Mouse (Mus musculus) stomach, embryonic 15.5 days (tissue): ENCODE measurements at regions not wholly inside any gene's neighbourhood (a gene's known extent, or its start where the extent isn't known, plus 50 kb on each side); places are given as distances from the start of the nearest gene placed in this dataset.

Experiments
- ATAC-seq: fragments of 200-750 bp; cut with Nextera tagmentation; 2 replicates; pipeline ENCODE4 v1.8.0; 2017; ENCODE audit warnings: low read depth, moderate number of reproducible peaks, moderate TSS enrichment; ENCODE audit not compliant: insufficient read depth, low FRiP score
- H3K27ac ChIP-seq: fragments of 300-500 bp; sonication (generic); 2 replicates; pipeline ENCODE4 v1.5.1; 2015; ENCODE audit warnings: mild to moderate bottlenecking, inconsistent platforms
- H3K27me3 ChIP-seq: fragments of 300-500 bp; sonication (generic); replicated peaks from 2 replicates; pipeline ENCODE4 v1.6.1; 2015; ENCODE audit warnings: inconsistent platforms
- H3K36me3 ChIP-seq: fragments of 300-500 bp; sonication (generic); 2 replicates; pipeline ENCODE4 v1.6.1; 2015; ENCODE audit warnings: inconsistent platforms
- H3K4me1 ChIP-seq: fragments of 300-500 bp; sonication (generic); 2 replicates; pipeline ENCODE4 v1.6.1; 2015; ENCODE audit warnings: inconsistent platforms
- H3K4me2 ChIP-seq: fragments of 300-500 bp; sonication (generic); 2 replicates; pipeline ENCODE4 v1.6.1; 2015; ENCODE audit warnings: mild to moderate bottlenecking, inconsistent platforms
- H3K4me3 ChIP-seq: fragments of 300-500 bp; sonication (generic); replicated peaks from 2 replicates; pipeline ENCODE4 v1.5.1; 2015; ENCODE audit warnings: inconsistent platforms
- H3K9ac ChIP-seq: fragments of 300-500 bp; sonication (generic); 2 replicates; pipeline ENCODE4 v1.6.1; 2015; ENCODE audit warnings: inconsistent platforms
- H3K9me3 ChIP-seq: fragments of 300-500 bp; sonication (generic); 2 replicates; pipeline ENCODE4 v1.6.1; 2016; ENCODE audit warnings: inconsistent platforms
- WGBS: fragments of 180-500 bp; shearing (Covaris S2); methylation state at CpG from one replicate; pipeline ENCODE4 v1.1.7; 2015; 5-methylcytosine and 5-hydroxymethylcytosine counted together

GRCm38 (mm10) chr1:118741286-118741685 is 113.5 kb downstream of the Tfcp2l1 start:
- Histone ChIP-seq H3K27me3 (no peaks in the 10 kb centered on the region), H3K27ac (no peak overlapping the region), H3K4me2 (no peak overlapping the region), H3K4me1 (no peaks in the 10 kb centered on the region), H3K36me3 (no peaks in the 10 kb centered on the region), H3K9ac (no peak overlapping the region), H3K4me3 (no peak overlapping the region), H3K9me3 (no peaks in the 10 kb centered on the region)
- no peak for ATAC-seq
- 76% methylated on average over 5 of the region's 5 CpGs for WGBS

DNA sequence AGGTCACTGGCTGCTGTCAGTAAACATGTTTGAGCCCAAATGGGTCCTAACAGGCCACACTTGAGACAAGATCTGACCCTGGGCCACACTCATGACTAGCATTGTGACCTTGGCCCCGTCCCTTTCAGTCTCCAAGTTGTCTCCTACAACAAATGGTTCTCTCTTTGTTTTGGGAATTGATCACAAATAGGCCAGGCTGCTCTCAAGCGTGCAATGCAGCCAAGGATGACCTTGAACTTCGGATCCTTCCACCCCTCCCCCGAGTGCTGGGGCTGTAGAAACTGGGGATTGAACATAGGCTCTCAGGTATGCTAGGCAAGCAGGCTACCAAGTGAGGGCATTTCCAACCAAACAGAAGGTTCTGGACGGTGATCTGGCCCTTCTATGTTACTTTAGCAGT is 120.5 kb downstream of the Tfcp2l1 start:
- H3K4me2 ChIP-seq: no peak overlapping the region
- ATAC-seq: no peak
- WGBS: 65% methylated on average over 5 of the region's 5 CpGs
- H3K9ac ChIP-seq: no peak overlapping the region
- no peaks in the 10 kb centered on the region for H3K9me3 ChIP-seq
- no peaks in the 10 kb centered on the region for H3K27me3 ChIP-seq
- no peak overlapping the region for H3K27ac ChIP-seq
- H3K36me3 ChIP-seq: no peaks in the 10 kb centered on the region
- no peaks in the 10 kb centered on the region for H3K4me1 ChIP-seq
- H3K4me3 ChIP-seq: no peak overlapping the region

GRCm38 (mm10) chr1:118752869-118753268 is 125.1 kb downstream of the Tfcp2l1 start:
- ATAC-seq: no peak
- WGBS: 82% methylated on average over 3 of the region's 3 CpGs
- Histone ChIP-seq H3K27ac (no peak overlapping the region), H3K9ac (no peak overlapping the region), H3K4me3 (no peak overlapping the region), H3K4me2 (no peak overlapping the region), H3K4me1 (no peaks in the 10 kb centered on the region), H3K9me3 (no peaks in the 10 kb centered on the region), H3K27me3 (no peaks in the 10 kb centered on the region), H3K36me3 (no peaks in the 10 kb centered on the region)

DNA sequence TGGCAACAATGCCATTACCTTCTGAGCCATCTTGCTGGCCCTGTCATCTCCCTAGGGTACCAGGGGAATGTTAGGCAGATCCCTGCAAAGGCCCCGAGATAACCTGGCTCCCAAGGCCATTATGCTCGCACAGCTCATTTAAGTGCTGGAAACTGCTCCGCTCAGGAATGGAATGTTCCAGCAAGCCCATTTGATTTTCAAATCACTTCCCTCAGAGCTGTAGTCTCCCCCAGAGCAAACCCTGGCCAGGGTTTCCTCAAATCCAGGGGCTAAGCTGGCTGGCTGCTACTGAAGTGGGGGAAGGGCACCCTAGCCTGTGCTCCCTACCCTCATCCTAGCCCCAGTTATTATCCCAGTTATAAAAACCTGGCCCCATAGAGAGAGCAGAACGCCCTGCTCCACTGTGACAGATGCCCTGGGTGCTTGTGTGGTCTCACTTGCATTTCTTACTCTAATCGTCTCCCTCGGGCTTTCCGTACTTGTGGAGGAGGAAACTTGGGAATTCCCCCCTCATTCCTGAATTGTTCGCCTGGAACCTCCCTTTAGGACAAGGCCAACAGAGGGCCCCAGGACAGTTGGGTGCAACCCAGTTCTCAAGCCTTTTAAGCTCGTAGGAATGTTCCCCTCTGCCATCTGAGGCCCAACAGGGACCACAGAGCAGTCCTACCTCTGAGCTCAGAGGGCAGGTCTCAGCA is 128.6 kb downstream of the Tfcp2l1 start:
- no peak for ATAC-seq
- no peaks in the 10 kb centered on the region for H3K4me1 ChIP-seq
- no peak overlapping the region for H3K4me2 ChIP-seq
- no peak overlapping the region for H3K27ac ChIP-seq
- H3K36me3 ChIP-seq: no peaks in the 10 kb centered on the region
- H3K9me3 ChIP-seq: no peaks in the 10 kb centered on the region
- H3K4me3 ChIP-seq: no peak overlapping the region
- no peaks in the 10 kb centered on the region for H3K27me3 ChIP-seq
- H3K9ac ChIP-seq: no peak overlapping the region
- 48% methylated on average over 9 of the region's 9 CpGs for WGBS

DNA sequence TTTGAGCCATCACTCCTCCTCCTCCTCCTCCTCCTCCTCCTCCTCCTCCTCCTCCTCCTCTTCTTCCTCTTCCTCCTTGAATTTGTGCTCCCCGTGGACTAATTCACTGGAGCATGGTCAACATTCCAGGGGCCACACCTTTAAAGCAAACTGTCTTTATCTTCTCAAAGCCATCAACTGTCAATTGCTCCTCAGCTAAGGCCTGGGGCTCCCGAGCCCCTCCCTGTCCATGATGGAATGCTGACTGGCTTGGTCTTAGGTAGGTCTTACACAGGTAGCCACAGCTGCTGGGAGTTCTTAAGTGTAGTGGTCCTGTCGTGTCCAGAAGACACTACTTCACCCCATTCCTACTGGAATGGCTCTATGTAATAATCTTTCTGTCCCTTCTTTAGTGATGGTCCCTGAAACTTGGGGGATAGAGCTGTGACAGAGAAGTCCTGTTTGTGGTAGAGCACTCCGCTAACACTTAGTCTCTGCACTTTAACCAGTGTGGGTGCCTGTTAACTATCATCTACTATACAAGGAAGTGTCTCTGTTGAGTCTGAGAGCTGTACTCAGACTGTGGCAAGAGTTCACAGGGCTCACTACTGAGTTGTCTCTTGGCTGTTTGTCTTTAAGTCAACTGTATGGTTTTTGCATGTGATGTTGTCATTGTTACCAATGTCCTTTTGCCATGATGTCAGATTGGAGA is 129.7 kb downstream of the Tfcp2l1 start:
- WGBS: 59% methylated on average over 3 of the region's 4 CpGs
- no peaks in the 10 kb centered on the region for H3K9me3 ChIP-seq
- H3K27ac ChIP-seq: no peak overlapping the region
- H3K27me3 ChIP-seq: no peaks in the 10 kb centered on the region
- no peaks in the 10 kb centered on the region for H3K4me1 ChIP-seq
- H3K36me3 ChIP-seq: no peaks in the 10 kb centered on the region
- ATAC-seq: no peak
- no peak overlapping the region for H3K9ac ChIP-seq
- no peak overlapping the region for H3K4me2 ChIP-seq
- H3K4me3 ChIP-seq: no peak overlapping the region

DNA sequence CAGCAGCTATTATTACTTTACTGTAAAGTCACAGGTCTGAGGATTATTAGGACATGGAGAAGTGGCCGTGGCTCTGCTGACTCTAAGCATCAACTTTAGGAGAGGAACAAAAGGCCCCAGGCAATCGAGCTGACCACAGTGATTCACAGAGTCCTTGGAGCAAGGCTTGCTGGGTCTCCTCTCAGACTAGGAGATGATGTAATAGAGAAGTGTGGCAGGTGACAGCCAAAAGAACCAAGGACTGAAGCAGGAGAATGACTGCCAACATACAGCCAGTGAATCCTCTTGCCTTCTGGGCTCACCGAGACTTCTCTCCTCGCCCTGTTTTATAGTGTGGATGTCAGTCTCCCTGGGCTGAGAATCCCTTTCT is 130.3 kb downstream of the Tfcp2l1 start:
- 74% methylated on average over 4 of the region's 4 CpGs for WGBS
- no peak overlapping the region for H3K27ac ChIP-seq
- H3K4me1 ChIP-seq: no peaks in the 10 kb centered on the region
- H3K4me3 ChIP-seq: no peak overlapping the region
- no peaks in the 10 kb centered on the region for H3K27me3 ChIP-seq
- no peak overlapping the region for H3K9ac ChIP-seq
- no peaks in the 10 kb centered on the region for H3K9me3 ChIP-seq
- no peak for ATAC-seq
- no peaks in the 10 kb centered on the region for H3K36me3 ChIP-seq
- no peak overlapping the region for H3K4me2 ChIP-seq

- 22% methylated on average over 7 of the region's 7 CpGs for WGBS
- H3K27ac ChIP-seq: no peak overlapping the region
- H3K36me3 ChIP-seq: no peaks in the 10 kb centered on the region
- no peaks in the 10 kb centered on the region for H3K27me3 ChIP-seq
- no peaks in the 10 kb centered on the region for H3K9me3 ChIP-seq
- H3K4me1 ChIP-seq: no peaks in the 10 kb centered on the region
- no peak overlapping the region for H3K4me3 ChIP-seq
- ATAC-seq: no peak; the same call in 1 of the 2 replicates
- H3K9ac ChIP-seq: no peak overlapping the region
- no peak overlapping the region for H3K4me2 ChIP-seq
These were observed 131.6 kb downstream of the Tfcp2l1 start for GRCm38 (mm10) chr1:118759141-118759932.

GRCm38 (mm10) chr1:118765525-118765924 is 137.8 kb downstream of the Tfcp2l1 start:
- no peak overlapping the region for H3K4me3 ChIP-seq
- no peak overlapping the region for H3K9ac ChIP-seq
- 71% methylated on average over 9 of the region's 9 CpGs for WGBS
- H3K27ac ChIP-seq: no peak overlapping the region
- no peaks in the 10 kb centered on the region for H3K36me3 ChIP-seq
- no peak for ATAC-seq
- H3K27me3 ChIP-seq: no peaks in the 10 kb centered on the region
- no peak overlapping the region for H3K4me2 ChIP-seq
- H3K9me3 ChIP-seq: no peaks in the 10 kb centered on the region
- H3K4me1 ChIP-seq: no peaks in the 10 kb centered on the region

GRCm38 (mm10) chr1:118768831-118769230 is 141.1 kb downstream of the Tfcp2l1 start:
- 25% methylated on average over 4 of the region's 4 CpGs for WGBS
- no peaks in the 10 kb centered on the region for H3K27me3 ChIP-seq
- H3K4me1 ChIP-seq: no peaks in the 10 kb centered on the region
- no peak overlapping the region for H3K4me2 ChIP-seq
- H3K4me3 ChIP-seq: no peak overlapping the region
- no peak overlapping the region for H3K27ac ChIP-seq
- H3K9me3 ChIP-seq: no peaks in the 10 kb centered on the region
- no peak for ATAC-seq
- H3K9ac ChIP-seq: no peak overlapping the region
- H3K36me3 ChIP-seq: no peaks in the 10 kb centered on the region

GRCm38 (mm10) chr1:118772261-118772660 is 144.5 kb downstream of the Tfcp2l1 start:
- Histone ChIP-seq H3K27me3 (no peaks in the 10 kb centered on the region), H3K4me3 (no peak overlapping the region), H3K9ac (no peak overlapping the region), H3K4me2 (no peak overlapping the region), H3K27ac (no peak overlapping the region), H3K4me1 (no peaks in the 10 kb centered on the region), H3K36me3 (no peaks in the 10 kb centered on the region), H3K9me3 (no peaks in the 10 kb centered on the region)
- WGBS: 23% methylated on average over 9 of the region's 9 CpGs
- ATAC-seq: 0 out of 2 replicates have a peak, but pooled peaks have one; percentile 48

DNA sequence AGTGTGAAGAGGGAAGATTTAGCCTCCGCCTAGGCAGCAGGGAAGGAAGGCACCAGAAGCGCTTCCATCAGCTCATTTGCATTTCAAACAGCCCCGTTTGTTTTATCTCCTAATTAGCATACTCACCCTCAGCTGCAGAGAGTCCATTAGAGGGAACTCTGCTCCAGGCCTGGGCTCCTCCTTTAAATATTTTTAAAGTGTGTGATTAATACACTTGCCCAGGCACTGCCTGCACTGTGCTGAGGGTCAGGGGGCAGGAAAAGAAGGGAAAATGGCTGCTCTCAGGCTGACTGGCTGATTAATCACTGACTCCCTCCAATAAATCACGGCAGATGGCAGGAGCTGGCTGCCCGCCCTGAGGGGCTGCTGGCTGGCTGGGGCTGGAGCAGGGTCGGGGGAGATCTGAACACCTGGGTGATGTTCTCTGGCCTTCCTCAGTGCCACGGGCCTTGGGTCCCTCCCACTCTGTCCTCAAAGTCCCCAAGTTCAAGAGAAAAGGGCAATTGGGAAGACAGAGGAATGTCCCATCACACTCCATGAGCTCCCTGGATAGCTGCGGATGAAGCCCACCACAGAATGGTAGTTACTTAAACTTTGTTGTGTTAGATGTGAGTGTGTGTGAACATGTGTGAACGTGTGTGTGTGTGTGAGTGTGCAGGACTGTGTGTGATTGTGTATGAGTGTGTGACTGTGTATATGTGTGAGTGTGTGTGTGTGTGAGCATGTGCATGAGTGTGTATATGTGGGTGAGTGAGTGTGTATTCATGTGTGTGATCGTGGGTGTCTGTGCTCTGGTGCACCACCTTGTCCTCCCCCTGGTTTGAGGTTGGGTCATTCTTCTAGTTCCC is 149.1 kb downstream of the Tfcp2l1 start:
- no peaks in the 10 kb centered on the region for H3K4me1 ChIP-seq
- H3K27ac ChIP-seq: no peak overlapping the region
- H3K9ac ChIP-seq: no peak overlapping the region
- no peaks in the 10 kb centered on the region for H3K36me3 ChIP-seq
- whole genome bisulfite sequencing: 26% methylated on average over 10 of the region's 10 CpGs
- no peak overlapping the region for H3K4me3 ChIP-seq
- no peak for ATAC-seq
- H3K27me3 ChIP-seq: no peaks in the 10 kb centered on the region
- H3K9me3 ChIP-seq: no peaks in the 10 kb centered on the region
- H3K4me2 ChIP-seq: no peak overlapping the region
